Mouse (Mus musculus) c-Kit-negative CD71-positive TER-119-positive erythroid progenitor cells, embryonic 14.5 days (primary cell): ENCODE data around the gene Tgfb2.

Source experiments
- DNase-seq: peaks from one replicate; pipeline ENCODE4 v3.0.0-alpha.2; 2013; ENCODE audit warnings: low read depth, low spot score

The Tgfb2 gene

DNA sequence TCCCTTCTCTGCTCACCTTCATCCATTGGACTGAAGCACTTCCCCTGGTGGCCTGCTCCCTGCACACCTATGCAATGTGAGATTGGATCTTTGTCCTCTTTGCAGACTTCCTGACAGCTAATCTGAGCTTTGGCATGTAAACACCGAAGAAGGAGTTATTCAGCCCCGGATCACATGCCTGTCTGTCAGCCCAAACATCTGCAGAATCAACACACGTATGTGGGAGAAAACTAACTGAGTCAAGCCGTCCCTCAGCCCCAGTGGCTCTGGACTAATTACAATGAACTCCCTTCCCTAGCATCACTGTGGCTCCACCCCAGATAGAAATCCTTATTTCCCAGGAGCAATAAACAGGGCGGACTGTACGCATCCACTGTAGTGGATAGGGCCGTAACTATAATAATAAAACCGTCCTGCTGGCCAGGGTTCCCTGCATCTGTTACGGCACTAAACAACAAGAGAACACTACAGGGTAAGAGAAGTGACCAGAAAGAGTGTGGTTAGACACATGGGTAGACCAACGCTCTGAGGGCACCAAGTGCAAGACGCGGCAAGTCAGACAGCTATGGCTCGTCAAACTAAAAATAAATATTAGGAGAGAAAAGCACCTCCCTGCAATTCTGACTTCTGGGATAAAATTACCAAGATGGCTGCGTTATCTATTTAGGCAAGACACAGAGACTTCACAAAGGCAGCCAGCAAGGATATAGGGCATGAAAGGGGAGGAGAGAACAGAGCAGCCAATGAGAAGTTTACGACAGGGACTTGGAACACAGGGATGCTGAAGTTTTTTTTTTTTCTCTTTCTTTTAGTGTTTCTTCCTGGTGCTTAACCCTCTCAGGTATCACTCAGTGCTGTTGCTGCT lies 3.2 kb downstream of the Tgfb2 start:
- DNase-seq = no peak

DNA sequence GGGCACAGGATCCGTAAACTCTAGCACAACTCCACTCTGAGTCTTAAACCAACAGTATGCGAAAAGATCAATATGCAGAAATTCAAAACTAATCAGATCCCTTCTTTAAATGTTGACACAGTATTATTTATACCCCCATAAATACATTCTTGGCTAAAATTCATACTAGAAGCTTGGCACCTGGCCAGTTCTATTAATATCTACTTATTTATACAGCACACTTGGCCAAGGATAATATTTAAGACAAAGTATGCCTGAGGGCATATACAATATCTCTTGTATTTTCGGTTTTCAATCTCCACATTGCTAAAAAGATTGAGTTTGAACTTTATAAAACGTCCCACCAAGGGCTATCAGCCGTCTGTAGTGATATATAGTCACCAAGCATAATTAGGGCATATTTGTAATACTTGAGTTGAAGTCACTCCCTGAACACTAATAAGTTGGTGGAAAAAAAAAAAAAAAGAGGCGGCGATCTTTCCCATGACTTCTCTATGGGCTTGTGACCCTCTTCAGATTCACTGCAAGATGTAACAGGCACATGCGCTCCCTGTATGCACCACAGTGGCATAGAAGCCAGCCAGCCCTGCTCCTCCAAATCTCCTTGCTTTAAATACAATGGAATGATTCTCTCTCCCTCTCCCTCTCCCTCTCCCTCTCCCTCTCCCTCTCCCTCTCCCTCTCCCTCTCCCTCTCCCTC lies 4.4 kb downstream of the Tgfb2 start:
- DNase-seq = no peak

DNA sequence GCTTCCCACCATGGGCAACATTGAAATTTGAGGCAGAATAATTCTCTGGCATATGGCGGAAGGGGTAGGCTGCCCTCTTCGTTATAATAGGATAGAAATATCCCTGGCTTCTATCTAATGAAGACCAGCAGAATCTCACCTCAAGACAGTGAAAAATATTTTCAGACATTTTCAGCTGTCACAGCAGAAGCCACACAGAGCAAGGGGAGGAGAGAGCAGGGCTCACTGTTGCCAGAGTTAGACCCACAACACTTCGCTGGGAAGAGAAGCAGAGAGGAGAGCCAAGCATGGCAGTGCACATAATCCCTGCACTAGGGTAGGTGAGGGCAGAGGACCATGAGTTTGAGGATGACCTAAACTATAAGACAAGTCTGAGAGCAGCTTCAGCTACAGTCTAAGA lies 5.3 kb downstream of the Tgfb2 start:
- no peak for DNase-seq

DNA sequence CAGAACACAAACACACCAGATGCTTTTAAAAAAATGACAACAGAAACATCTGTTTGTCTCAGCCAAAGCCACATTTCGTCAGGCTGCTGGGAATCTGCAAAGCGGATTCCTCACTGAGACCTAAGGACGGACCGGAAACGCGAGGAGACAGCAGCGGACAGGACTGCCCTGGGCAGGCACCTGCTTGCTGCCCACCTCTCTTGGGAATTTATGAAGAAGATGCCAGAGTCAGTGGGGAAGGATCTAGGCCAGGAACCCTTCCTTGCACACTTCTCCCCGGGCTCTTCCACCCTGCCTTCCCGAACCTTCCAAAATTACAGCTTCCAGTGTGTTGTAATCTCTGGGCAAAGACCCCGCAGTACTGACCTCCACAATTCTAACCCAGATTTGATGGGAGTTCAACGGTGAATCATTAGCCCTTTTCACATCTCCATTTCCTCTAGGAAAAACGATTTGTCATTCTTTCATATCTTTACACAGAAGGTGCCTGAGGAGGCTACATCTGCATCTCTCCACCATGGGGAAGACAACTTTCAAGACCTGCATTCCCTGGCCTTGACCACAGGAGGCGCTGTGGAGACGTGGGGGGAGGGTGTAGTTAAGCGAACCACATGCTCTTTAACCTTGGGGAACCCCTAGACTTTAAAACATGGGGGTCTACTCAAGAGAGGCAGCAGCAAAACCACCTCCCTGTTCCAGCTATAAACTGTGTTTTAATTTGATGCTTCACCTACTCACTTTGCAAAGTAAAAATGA lies 7.0 kb downstream of the Tgfb2 start:
- no peak for DNase-seq

DNA sequence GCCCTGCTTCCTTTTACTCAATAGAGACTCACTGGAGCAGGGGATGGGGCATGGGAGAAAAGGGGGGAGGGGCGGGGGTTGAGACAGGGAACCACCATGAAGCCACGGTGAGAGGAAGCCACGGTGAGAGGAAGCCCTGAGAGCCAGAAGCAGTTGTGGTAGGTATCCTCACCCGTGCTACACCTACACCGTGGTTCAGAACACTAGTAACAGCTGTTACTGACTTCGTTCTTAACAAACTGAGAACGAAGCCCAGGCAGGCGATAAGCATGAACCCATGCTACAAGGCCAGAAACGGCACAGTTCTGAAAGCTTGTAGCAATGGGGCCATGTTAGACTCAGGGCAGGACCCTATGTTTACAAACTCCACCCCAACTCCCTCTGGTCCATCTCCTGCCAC lies 9.6 kb downstream of the Tgfb2 start:
- DNase-seq = no peak

DNA sequence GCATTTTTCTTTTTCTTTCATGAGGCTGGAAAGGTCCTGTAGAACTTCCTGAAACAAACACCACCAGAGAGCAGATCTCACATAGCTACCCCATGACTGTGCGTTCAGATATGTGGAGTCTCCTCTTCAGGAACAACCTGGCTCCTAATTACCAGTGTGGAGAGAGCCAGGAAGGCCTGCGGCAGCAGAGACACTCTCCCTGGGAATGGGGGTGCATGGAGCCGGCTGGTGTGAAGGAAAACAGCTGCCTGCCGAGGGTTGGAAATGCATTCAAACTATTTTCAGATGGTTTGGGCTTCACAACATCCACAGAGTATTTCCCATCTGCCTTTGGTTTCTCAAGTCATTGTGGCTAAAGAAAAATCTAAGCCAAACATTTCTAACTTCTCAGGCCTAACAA lies 10.4 kb downstream of the Tgfb2 start:
- no peak for DNase-seq

DNA sequence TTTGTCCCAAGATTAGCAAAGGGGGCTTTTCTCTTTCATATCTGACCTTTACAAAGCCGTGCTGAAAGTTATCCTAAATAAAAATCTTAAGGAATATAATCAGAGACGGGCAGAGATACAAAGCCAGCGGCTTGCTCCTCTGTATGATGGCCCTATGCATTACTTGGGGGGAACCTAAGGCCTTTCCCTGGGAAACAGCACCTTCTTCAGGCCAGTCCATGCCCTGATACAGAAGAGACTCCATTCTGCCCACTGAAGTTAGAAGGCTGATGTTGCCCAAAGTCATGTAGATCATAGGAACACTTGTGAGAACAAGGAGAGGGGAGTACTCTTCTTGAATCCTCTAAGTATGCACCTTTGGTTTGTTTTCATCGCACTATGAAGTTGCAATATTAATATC lies 13.4 kb downstream of the Tgfb2 start:
- no peak for DNase-seq

DNA sequence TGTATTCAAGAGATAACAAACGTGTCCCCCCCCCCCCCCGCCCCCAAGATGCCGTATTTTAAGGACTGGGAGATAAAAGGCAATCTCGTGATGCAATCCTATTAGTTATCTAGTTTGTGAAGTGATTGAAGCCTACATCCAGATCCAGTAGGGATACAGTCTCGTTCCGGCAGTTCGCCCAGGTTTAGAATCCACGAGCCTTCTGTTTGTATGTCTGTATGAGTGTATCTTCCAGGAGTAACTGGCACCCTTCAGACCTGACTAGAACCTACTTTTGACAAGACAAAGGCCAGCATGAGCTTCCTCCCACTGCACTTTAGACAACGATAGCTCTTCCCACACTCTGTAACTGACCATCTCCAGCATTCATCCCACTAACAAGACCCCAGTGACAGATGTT lies 14.1 kb downstream of the Tgfb2 start:
- DNase-seq = no peak

DNA sequence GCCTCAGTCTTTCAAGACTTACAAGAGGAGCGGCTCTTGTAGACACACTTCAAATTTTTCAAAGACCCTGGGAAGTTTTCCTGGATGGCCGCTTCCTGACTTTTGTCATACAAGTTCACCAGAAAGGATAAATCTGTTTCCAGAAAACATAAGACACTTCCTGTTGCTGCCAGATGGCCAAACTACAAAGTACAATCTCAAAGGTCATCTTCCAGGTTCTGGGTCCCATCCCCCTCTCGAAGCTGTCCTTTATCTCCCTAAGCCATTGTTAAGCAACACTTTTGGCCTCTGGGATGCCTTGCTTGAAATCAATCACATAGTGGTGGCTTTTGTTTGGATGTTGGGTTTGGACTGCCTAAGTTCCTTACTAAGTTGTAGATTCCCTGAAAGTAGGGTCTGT lies 21.7 kb downstream of the Tgfb2 start:
- DNase-seq = no peak

DNA sequence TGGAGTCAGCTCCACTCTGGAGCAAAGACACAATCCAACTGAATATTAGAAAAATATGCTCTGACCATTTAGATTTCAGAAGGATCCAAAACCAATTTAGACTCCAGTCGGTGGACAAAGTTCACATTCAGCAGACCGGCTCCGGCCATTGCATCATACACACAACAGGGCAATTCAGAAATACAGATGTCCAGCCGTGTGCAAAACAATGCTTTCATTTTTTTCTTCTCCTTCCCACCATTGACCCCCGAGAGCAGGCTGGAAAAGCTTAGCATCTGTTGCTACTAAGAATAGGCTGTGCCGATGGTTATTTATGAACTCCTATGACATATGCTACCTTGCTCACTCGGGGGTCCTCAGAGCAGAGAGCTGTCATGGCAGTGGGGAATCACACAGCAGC lies 23.2 kb downstream of the Tgfb2 start:
- DNase-seq = no peak

DNA sequence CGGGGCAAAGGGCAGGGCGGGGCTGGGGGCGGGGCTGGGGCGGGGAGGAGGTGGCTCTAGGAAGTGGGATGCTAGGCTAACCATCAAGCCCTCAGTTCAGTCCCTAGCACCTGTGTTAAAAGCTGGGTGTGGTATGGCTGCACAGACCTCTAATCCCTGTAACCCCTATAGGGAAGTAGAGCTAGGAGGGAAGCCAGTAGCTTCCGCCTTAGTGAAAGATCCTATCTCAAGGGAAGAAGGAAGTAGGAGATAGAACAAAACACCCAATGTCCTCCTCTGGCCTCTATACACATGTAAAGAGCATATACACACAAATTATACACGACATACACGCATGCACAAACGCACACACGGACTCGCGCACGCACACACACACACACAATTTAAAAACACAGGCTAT lies 28.2 kb downstream of the Tgfb2 start:
- no peak for DNase-seq

DNA sequence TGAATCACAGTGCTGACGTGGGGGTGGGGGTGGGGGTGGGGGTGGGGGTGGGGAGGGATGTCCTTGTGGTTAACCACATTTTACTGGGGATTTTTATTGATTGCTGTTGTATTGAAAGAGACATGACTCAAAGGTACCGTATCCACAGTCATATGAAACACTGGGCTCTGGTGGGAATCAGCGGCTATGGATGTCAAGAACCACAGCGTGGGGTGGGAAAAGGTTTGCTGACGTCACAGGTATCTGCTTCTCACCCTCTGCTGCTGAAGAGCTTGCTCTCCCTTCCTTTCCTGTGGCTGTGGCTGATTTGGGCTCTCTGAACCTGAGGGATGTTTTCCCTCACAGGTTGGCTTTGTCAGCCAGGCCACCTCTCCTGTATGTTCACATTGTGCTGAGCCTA lies 29.6 kb downstream of the Tgfb2 start:
- DNase-seq = no peak

DNA sequence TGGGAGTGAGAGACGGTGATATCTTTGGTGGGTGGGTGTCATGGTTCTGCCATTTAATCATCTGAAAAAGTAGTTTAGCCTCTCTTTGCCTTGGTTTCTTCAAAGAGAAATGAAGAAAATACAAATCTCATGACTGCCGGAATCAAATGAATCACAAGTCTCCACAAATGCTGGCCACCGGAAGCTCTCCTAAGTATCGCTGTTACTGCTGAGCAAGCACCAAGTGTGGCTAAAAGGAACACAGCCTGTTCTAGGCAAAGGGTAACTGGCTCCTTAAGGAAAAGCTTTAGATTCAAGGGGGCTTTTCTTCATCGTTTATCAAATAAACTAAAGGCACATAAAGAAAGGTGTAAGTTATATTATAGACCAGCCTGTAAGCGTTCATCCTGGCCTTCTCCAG lies 30.5 kb downstream of the Tgfb2 start:
- DNase-seq = no peak

DNA sequence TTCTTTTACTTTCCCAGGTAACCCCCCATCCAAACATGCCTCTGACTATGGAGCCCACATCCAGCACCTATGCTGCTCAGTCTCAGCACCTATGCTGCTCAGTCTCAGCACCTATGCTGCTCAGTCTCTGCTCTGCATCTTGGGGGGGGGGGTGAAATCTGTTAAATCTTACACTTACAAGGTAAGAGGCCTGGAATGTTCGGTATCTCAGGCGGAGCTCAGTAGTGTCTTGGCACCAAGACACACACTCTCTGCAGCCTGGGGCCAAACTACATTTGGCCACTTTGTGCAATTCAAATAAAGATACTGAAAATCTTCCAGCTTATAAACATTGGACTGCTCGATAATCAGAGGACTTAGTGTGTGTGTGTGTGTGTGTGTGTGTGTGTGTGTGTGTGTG lies 31.2 kb downstream of the Tgfb2 start:
- no peak for DNase-seq

DNA sequence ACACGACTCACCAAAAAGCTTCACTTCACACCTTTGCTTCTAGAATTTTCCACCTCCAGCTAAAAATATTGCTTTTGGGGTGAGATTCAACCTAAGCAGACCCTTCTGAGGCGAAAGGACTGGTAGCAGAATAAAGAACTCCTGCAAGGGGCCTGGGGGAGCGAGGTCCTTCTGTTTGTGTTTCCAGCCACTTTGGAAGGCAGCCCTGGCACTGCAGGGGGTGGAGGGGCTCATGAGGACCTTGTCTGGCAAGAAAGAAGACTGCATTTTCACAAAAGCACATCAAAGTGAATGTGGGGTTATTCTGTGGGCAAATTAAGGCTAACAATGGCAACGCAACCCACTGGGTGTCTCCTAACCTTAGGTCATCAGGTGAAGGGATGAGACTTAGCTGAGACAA lies 32.6 kb downstream of the Tgfb2 start:
- no peak for DNase-seq

DNA sequence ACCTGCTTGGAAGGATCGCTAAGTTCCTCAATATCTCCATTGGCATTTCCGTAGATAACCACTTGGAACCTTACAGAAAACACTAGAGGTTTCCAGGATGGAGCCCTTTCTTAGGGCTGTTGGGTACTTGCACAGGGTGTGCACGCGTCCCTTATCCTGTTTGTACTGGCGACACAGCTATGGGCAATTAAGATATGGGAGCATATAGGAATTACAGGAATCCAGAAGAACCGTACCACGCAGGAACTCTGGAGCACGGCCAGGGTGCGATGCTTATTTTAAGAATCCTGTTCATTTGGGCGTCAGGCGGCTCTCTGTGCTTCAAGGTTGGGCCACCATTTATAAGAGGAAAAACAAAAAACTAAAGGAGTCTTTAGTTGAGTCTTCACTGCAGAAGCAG lies 42.4 kb downstream of the Tgfb2 start:
- no peak for DNase-seq

DNA sequence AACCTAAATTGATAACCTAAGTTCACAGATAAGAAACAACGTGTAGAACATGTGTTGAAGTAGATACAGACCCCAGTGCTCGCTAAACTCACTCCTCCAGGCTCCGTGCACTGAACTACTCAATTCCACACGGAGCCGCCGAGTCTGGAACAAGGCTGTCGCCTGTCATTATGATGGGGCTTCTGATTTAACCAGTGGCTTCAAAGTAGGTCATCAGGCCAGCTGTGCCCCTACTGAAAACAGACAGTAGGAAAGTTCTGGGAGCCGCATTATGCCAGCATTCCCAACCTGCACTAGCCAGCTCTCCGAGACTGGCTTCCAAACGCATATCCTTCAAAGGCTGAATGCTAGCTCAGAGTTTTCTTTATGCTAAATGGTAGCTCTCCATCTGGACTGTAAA lies 42.8 kb downstream of the Tgfb2 start:
- no peak for DNase-seq

DNA sequence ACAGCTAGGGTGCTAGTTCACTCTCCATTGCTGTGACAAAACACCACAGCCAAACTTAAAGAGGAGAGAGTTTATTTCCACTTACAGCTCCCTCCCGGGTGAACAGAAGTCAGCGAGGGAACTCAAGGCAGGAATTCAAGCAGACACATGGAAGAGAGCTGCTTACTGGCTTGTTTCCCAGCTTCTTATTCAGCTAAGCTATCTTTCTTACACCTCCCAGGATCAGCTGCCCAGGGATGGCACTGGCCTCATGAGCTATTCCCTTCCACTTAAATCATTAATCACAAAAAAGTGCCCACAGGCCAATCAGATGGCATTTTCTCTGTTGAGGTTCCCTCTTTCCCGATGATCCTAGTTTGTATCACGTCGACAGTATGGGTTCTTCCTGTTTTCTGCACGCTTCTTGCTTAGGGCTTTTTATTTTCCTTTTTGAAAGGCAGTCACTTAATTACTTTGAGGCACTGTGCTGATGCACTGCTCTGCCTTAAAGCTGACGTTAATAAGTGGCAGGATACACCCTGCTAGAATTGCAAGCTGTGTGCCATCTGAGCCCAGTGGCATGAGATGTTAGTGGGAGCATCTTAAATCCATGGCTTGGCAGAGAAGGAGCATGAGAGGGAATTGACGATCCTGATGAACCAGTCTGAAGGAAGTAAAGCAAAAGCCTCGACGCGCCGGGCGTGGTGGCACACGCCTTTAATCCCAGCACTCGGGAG lies 44.4 kb downstream of the Tgfb2 start:
- DNase-seq = no peak

DNA sequence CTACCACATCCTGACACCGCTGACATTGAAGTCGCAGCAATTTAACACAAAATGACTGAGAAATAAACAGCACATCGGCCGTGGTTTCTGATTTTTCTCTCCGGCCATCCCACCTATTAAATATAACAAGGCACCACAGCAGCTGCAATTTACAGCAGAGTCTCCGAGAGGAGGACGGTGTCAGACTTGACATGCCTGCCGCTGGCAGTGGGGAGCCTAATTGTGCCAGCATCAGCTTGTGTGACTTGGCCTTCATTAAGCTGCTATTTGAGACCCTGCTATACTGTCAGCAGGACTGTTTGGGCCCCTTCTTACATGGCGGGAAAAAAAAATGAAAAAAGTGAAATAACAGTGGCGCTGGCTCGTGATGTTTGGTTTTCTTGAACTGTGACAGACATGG lies 47.0 kb downstream of the Tgfb2 start:
- no peak for DNase-seq

DNA sequence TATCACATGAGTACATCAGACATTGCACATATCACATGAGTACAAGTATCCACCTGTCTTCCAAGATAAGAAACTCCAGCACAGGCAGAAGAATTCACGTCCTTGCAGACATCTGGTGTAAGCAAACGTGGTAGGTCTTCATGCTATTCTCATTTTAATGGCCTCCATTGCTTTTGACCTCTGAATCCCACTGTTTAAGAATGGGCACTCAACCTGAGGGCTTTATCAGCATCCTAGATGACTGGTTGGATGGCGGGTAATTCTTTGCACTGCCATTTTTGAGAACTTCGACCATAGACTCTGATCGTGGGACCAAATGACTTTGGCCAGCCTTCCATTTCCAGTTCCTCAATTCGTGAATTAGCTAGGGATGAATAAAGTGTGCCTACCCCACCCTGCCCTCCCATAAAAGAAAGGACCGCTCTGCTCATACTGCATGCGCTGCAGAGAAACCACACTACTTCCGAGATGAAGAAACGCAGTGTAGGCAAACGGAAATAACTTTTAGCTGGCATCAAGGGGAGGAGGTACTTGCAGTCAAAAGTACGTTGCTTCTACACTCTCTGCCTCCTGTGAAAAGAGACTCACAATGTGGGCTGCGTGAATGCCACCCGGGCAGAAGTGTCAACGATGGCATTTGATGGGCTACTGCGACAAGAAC lies 48.1 kb downstream of the Tgfb2 start:
- no peak for DNase-seq

DNA sequence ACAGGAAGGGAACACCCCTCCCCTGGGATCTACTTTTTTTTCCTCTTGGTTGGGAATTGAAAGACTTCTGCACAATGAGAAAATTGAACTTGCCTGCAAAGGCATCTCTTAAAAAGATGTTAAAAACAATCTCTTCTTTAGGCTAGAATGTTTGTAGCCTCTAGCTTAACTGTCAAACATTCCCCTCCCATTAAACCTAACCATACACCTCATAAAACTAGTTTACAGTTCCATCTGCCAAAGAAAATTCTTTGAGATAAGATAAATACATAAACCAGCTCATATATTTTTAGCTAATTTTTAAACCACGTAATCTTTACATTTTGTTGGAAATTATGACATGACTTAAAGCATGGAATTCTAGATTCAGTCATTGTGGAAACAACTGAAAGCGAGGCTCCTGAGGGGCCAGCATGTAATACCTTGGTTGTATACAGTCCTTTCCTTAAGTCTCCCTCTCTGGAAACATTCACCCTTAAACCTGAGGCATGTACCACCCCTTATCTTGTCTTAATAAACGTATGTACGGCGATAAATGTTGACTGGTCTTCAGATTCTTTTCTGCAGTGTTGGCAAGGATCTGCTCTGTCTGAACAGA lies 49.0 kb downstream of the Tgfb2 start:
- no peak for DNase-seq
